Mouse (Mus musculus) brain, embryonic 14.5 days (tissue): ENCODE data around the gene Kcnh3. TPM values are rescaled to one million over a fixed set of nuclear protein-coding genes. Genes with fewer than 3 reads are reported as not detected.

Experiments used
- DNase-seq: peaks from one replicate; pipeline ENCODE4 v3.0.0-alpha.2; 2011; ENCODE audit warnings: low read depth
- CTCF ChIP-seq: fragments of 200-500 bp; IDR thresholded peaks from 2 replicates; pipeline ENCODE4 v1.5.1; 2012; ENCODE audit warnings: inconsistent platforms, mild to moderate bottlenecking, moderate library complexity, borderline replicate concordance; ENCODE audit not compliant: insufficient read depth, insufficient read length; ENCODE audit errors: extremely low read depth
- POLR2A ChIP-seq: fragments of 200-500 bp; IDR thresholded peaks from 2 replicates; pipeline ENCODE4 v1.6.1; 2012; ENCODE audit warnings: mild to moderate bottlenecking, inconsistent platforms, borderline replicate concordance; ENCODE audit not compliant: poor library complexity, insufficient read depth, insufficient read length, severe bottlenecking; ENCODE audit errors: extremely low read depth
- polyA plus RNA-seq: library from polyadenylated mRNA; depleted of rRNA; stranded (reverse); fragments of >200 nt; gene quantifications from 2 replicates; pipeline ENCODE4 v1.2.3, GENCODE M21; 2012; rRNA removed

Gene Kcnh3
- polyA plus RNA-seq, 1 experiment: 3.0 TPM

GRCm38 (mm10) chr15:99278271-99278670, 53.6 kb downstream of the Kcnh3 start:
- DNase-seq: peak; percentile 23
- no peak for TF ChIP-seq POLR2A
- no peak for TF ChIP-seq CTCF

GRCm38 (mm10) chr15:99283456-99283855, 58.8 kb downstream of the Kcnh3 start:
- TF ChIP-seq CTCF (peak; percentile 27; the same call in 1 of the 2 replicates), POLR2A (no peak)
- DNase-seq: no peak

DNA sequence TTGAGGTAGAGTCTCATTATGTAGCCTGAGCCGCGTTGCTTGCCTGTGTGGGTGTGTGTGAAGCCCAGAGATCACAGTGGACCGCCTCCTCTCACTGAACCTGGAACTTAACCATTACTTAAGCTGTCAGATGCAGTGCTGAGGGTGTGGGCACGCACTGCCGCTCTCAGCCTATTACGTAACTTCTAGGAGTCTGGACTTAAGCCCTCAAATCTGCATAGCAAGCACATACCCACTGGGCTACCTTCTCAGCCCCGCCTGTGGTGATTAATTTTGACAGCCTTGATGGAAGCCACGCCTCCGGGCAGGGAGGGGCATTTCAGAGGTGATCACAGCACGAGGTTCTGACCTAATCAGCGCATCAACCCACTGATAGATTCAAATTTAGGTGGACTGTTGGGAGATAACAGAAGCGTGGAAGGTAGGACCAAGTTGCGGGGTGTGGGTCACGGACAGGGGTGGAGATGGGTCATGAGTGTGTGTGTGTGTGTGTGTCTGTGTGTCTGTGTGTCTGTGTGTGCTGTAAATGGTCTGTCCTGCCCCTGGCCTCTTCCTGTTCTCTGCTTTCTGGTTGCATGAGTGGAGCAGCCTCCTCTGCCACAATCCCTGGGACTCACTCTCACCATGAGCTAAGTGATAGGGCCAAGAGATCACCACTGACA, 60.0 kb downstream of the Kcnh3 start:
- no peak for DNase-seq
- TF ChIP-seq POLR2A: no peak
- TF ChIP-seq CTCF: no peak

- no peak for DNase-seq
- TF ChIP-seq CTCF (no peak), POLR2A (no peak)
These were observed 60.5 kb downstream of the Kcnh3 start for GRCm38 (mm10) chr15:99285189-99285535.

- TF ChIP-seq CTCF: no peak
- TF ChIP-seq POLR2A: no peak
- DNase-seq: no peak
These were observed 65.9 kb downstream of the Kcnh3 start for GRCm38 (mm10) chr15:99290586-99290985.

Other genes starting within 250 kb of the Kcnh3 start
- 62.6 and 100 TPM in 2 replicates for gene Tuba1c, start 195.0 kb upstream of the Kcnh3 start, polyA plus RNA-seq
- 14.0 and 47.0 TPM in 2 replicates for gene Prph, start 169.7 kb upstream of the Kcnh3 start, polyA plus RNA-seq
- 12.1 and 27.9 TPM in 2 replicates for gene Troap, start 150.3 kb upstream of the Kcnh3 start, polyA plus RNA-seq
- 7.0 and 15.6 TPM in 2 replicates for gene C1ql4, start 137.0 kb upstream of the Kcnh3 start, polyA plus RNA-seq
- 0.82 and 0.92 TPM in 2 replicates for gene Dnajc22, start 131.7 kb upstream of the Kcnh3 start, polyA plus RNA-seq
- gene Spats2, start 98.9 kb upstream of the Kcnh3 start, polyA plus RNA-seq: 47.3 and 50.4 TPM in 2 replicates
- gene Mcrs1, start 27.1 kb downstream of the Kcnh3 start, polyA plus RNA-seq: 151 and 174 TPM in 2 replicates
- gene Prpf40b, start 70.2 kb downstream of the Kcnh3 start, polyA plus RNA-seq: 180 and 198 TPM in 2 replicates
- gene Fam186b, start 71.0 kb downstream of the Kcnh3 start, polyA plus RNA-seq: 0.28 and 0.36 TPM in 2 replicates
- gene Fmnl3, start 145.6 kb downstream of the Kcnh3 start, polyA plus RNA-seq: 27.4 and 30.1 TPM in 2 replicates
- 214 and 221 TPM in 2 replicates for gene Tmbim6, start 168.0 kb downstream of the Kcnh3 start, polyA plus RNA-seq
- gene Nckap5l, start 232.9 kb downstream of the Kcnh3 start, polyA plus RNA-seq: 18.6 and 29.0 TPM in 2 replicates
- gene Bcdin3d, start 249.9 kb downstream of the Kcnh3 start, polyA plus RNA-seq: 15.1 and 15.2 TPM in 2 replicates